Mouse (Mus musculus): ENCODE data around the gene Rapgef3.

GRCm38 (mm10) chr15:97813452-97814204, 45.9 kb upstream of the Rapgef3 start:
- TF ChIP-seq GATA1 (IDR thresholded peaks at IDR 0.05; ENCODE audit: borderline replicate concordance, low read length) (no peak), FLI1 (IDR thresholded peaks at IDR 0.05; ENCODE audit: low read length) (no peak)
